ENCODE assay signal across 12 mouse cellular contexts in genomic region chr1:75502945-75503650, GRCm38 (mm10). TPM values are rescaled to one million over a fixed set of nuclear protein-coding genes. Genes with fewer than 3 reads are reported as not detected.
A peak's percentile ranks its signal among the peaks of the same experiment; 100 is the strongest.
DNase-seq lines count a peak whose midpoint lies in the region; ATAC-seq and TF ChIP-seq lines count a peak whose summit lies in the region.
"Had no signal": no experiment of that assay in that cellular context is flagged by ENCODE, and none has a peak within 500 bp of the region (broad histone marks: within the 10 kb centered on the region; RNA-seq: fewer than 3 reads in every experiment).

No protein-coding gene starts in this region.

- no peak for ATAC-seq in heart, postnatal 0 days (ENCODE audit: insufficient read depth, low read depth)
- ATAC-seq in neural tube, embryonic 12.5 days (ENCODE audit: low FRiP score, low read depth) = no peak
- no peak for ATAC-seq in neural tube, embryonic 15.5 days (ENCODE audit: low FRiP score)
- ATAC-seq: liver, postnatal 0 days had no signal

- peak; percentile 41 for DNase-seq in cerebellum, adult 11-12 months
- no peak for DNase-seq in cerebellum, postnatal 4 days (ENCODE audit: low spot score in 2 of 2)
- no peak for DNase-seq in heart, postnatal 0 days (ENCODE audit: low spot score)
- DNase-seq in heart, postnatal 25 days (ENCODE audit: low spot score) = no peak
- DNase-seq in left cerebral cortex, adult 2 months (ENCODE audit: extremely low spot score in 1 of 2, low spot score in 2 of 2) = no peak
- no peak for DNase-seq in kidney, postnatal 10 days
- DNase-seq: adrenal gland, adult 8-10 months; cerebellum, postnatal 14 days; kidney, adult 8-10 months; liver, postnatal 0 days had no signal

- H3K9me3 ChIP-seq in heart, postnatal 0 days (replicated peaks; ENCODE audit: control insufficient read depth, low read length) = no peaks in the 10 kb centered on the region
- no peaks in the 10 kb centered on the region for H3K9me3 ChIP-seq in neural tube, embryonic 12.5 days
- H3K9me3 ChIP-seq in neural tube, embryonic 15.5 days (replicated peaks) = no peaks in the 10 kb centered on the region

- no peak for TF ChIP-seq CTCF in heart, postnatal 0 days (IDR thresholded peaks at IDR 0.05; ENCODE audit: low read depth)
- no peak for TF ChIP-seq CTCF in left cerebral cortex, adult 2 months (IDR thresholded peaks at IDR 0.05)

- intact Hi-C loops in heart, postnatal 25 days (cut with DNase I) = no loop called here
- intact Hi-C loops in left cerebral cortex, adult 2 months (cut with DNase I) = no loop called here

- H3K27me3 ChIP-seq in heart, postnatal 0 days (ENCODE audit: control insufficient read depth, insufficient read depth, low read length) = no peaks in the 10 kb centered on the region
- peaks cover 18% of the 10 kb centered on the region for H3K27me3 ChIP-seq in neural tube, embryonic 12.5 days (replicated peaks)
- H3K27me3 ChIP-seq in neural tube, embryonic 15.5 days (replicated peaks) = no peaks in the 10 kb centered on the region

- 74% methylated on average over 25 of the region's 25 CpGs for WGBS in heart, postnatal 0 days
- 86% methylated on average over 25 of the region's 25 CpGs for WGBS in neural tube, embryonic 12.5 days
- WGBS in neural tube, embryonic 15.5 days = 88% methylated on average over 24 of the region's 25 CpGs

- H3K36me3 ChIP-seq in heart, postnatal 0 days (replicated peaks; ENCODE audit: control insufficient read depth, insufficient read depth, low read length) = peaks cover 52% of the 10 kb centered on the region
- H3K36me3 ChIP-seq in neural tube, embryonic 12.5 days = peaks cover 30% of the 10 kb centered on the region
- peaks cover 41% of the 10 kb centered on the region for H3K36me3 ChIP-seq in neural tube, embryonic 15.5 days

- peak overlapping the region; percentile 90 for H3K4me2 ChIP-seq in heart, postnatal 0 days (ENCODE audit: low read depth, low read length)
- H3K4me2 ChIP-seq in neural tube, embryonic 12.5 days (replicated peaks) = peak overlapping the region; percentile 4; the same call in 1 of the 2 replicates
- H3K4me2 ChIP-seq in neural tube, embryonic 15.5 days = no peak overlapping the region

- no peak overlapping the region; the same call in 1 of the 2 replicates for H3K9ac ChIP-seq in heart, postnatal 0 days (replicated peaks; ENCODE audit: low read depth, low read length)
- no peak overlapping the region for H3K9ac ChIP-seq in neural tube, embryonic 12.5 days
- H3K9ac ChIP-seq in neural tube, embryonic 15.5 days (replicated peaks) = no peak overlapping the region
- H3K9ac ChIP-seq: liver, postnatal 0 days had no signal

- H3K4me3 ChIP-seq in heart, postnatal 0 days (ENCODE audit: low read depth, low read length) = peak overlapping the region; percentile 82; the same call in 1 of the 2 replicates
- no peak overlapping the region for H3K4me3 ChIP-seq in neural tube, embryonic 12.5 days
- H3K4me3 ChIP-seq in neural tube, embryonic 15.5 days (replicated peaks) = no peak overlapping the region
- H3K4me3 ChIP-seq in left cerebral cortex, adult 2 months = no peak overlapping the region

- no peak for TF ChIP-seq EP300 in heart, postnatal 0 days (IDR thresholded peaks at IDR 0.05; ENCODE audit: low read depth)

- H3K27ac ChIP-seq in heart, postnatal 0 days (ENCODE audit: low read depth) = no peak overlapping the region
- H3K27ac ChIP-seq in neural tube, embryonic 12.5 days = no peak overlapping the region
- H3K27ac ChIP-seq in neural tube, embryonic 15.5 days (replicated peaks) = no peak overlapping the region
- H3K27ac ChIP-seq in left cerebral cortex, adult 2 months = no peak overlapping the region

- H3K4me1 ChIP-seq in heart, postnatal 0 days (ENCODE audit: control insufficient read depth, insufficient read depth) = peaks cover 32% of the 10 kb centered on the region
- peaks cover 21% of the 10 kb centered on the region for H3K4me1 ChIP-seq in neural tube, embryonic 12.5 days
- peaks cover 37% of the 10 kb centered on the region for H3K4me1 ChIP-seq in neural tube, embryonic 15.5 days

RNA-seq across cellular contexts. Expression of gene Obsl1, which starts 3.2 kb away (rescaled TPM):
- total RNA-seq in heart, postnatal 0 days (2014; rRNA removed; ENCODE audit: low replicate concordance) = 293 and 367 TPM in 2 replicates
- polyA plus RNA-seq in heart, postnatal 0 days (2015; fragmentation: Nextera tagmentation; extraction: Ambion mirVana) = 45.8 and 46.8 TPM in 2 replicates
- total RNA-seq in heart, postnatal 25 days (2021) = 100 to 1,000 TPM; 147 to 150 TPM
- polyA plus RNA-seq in neural tube, embryonic 12.5 days (2016; fragmentation: Nextera tagmentation; extraction: Ambion mirVana) = 49.0 and 50.6 TPM in 2 replicates
- polyA plus RNA-seq in neural tube, embryonic 15.5 days (2015; fragmentation: Nextera tagmentation; extraction: Ambion mirVana) = 33.1 and 37.6 TPM in 2 replicates
- 10 to 100 TPM; 29.3 to 29.8 TPM for total RNA-seq in left cerebral cortex, adult 2 months (2021)

RNA-seq across cellular contexts. Expression of gene Inha, which starts 3.8 kb away (rescaled TPM):
- 5.7 and 8.2 TPM in 2 replicates for total RNA-seq in heart, postnatal 0 days (2014; rRNA removed; ENCODE audit: low replicate concordance)
- polyA plus RNA-seq in heart, postnatal 0 days (2015; fragmentation: Nextera tagmentation; extraction: Ambion mirVana) = 6.4 and 7.3 TPM in 2 replicates
- 1 to 10 TPM; 4.8 to 5.0 TPM for total RNA-seq in heart, postnatal 25 days (2021)
- 7.3 and 10.0 TPM in 2 replicates for polyA plus RNA-seq in neural tube, embryonic 12.5 days (2016; fragmentation: Nextera tagmentation; extraction: Ambion mirVana)
- 18.1 and 23.5 TPM in 2 replicates for polyA plus RNA-seq in neural tube, embryonic 15.5 days (2015; fragmentation: Nextera tagmentation; extraction: Ambion mirVana)
- 10 to 100 TPM; 24.8 to 30.1 TPM for total RNA-seq in left cerebral cortex, adult 2 months (2021)

RNA-seq across cellular contexts. Expression of gene Stk11ip, which starts 18.2 kb away (rescaled TPM):
- 16.4 and 18.4 TPM in 2 replicates for total RNA-seq in heart, postnatal 0 days (2014; rRNA removed; ENCODE audit: low replicate concordance)
- polyA plus RNA-seq in heart, postnatal 0 days (2015; fragmentation: Nextera tagmentation; extraction: Ambion mirVana) = 7.3 and 8.3 TPM in 2 replicates
- total RNA-seq in heart, postnatal 25 days (2021) = 1 to 10 TPM; 8.9 to 9.2 TPM
- polyA plus RNA-seq in neural tube, embryonic 12.5 days (2016; fragmentation: Nextera tagmentation; extraction: Ambion mirVana) = 24.8 and 27.1 TPM in 2 replicates
- polyA plus RNA-seq in neural tube, embryonic 15.5 days (2015; fragmentation: Nextera tagmentation; extraction: Ambion mirVana) = 20.0 and 21.2 TPM in 2 replicates
- 10 to 100 TPM; 34.3 to 35.8 TPM for total RNA-seq in left cerebral cortex, adult 2 months (2021)

RNA-seq across cellular contexts. Expression of gene Tmem198, which starts 23.8 kb away (rescaled TPM):
- total RNA-seq in heart, postnatal 0 days (2014; rRNA removed; ENCODE audit: low replicate concordance) = not detected in 2 replicates
- polyA plus RNA-seq in heart, postnatal 0 days (2015; fragmentation: Nextera tagmentation; extraction: Ambion mirVana) = 0.61 and 0.81 TPM in 2 replicates
- total RNA-seq in heart, postnatal 25 days (2021) = under 1 TPM; 0.42 to 0.61 TPM
- polyA plus RNA-seq in neural tube, embryonic 12.5 days (2016; fragmentation: Nextera tagmentation; extraction: Ambion mirVana) = 28.9 and 30.4 TPM in 2 replicates
- polyA plus RNA-seq in neural tube, embryonic 15.5 days (2015; fragmentation: Nextera tagmentation; extraction: Ambion mirVana) = 40.2 and 50.7 TPM in 2 replicates
- 100 to 1,000 TPM; 110 to 112 TPM for total RNA-seq in left cerebral cortex, adult 2 months (2021)
- polyA plus RNA-seq: liver, postnatal 0 days had no signal

RNA-seq across cellular contexts. Expression of gene Chpf, which starts 24.0 kb away (rescaled TPM):
- 47.7 and 53.3 TPM in 2 replicates for total RNA-seq in heart, postnatal 0 days (2014; rRNA removed; ENCODE audit: low replicate concordance)
- polyA plus RNA-seq in heart, postnatal 0 days (2015; fragmentation: Nextera tagmentation; extraction: Ambion mirVana) = 19.1 and 19.3 TPM in 2 replicates
- total RNA-seq in heart, postnatal 25 days (2021) = 10 to 100 TPM; 26.4 to 28.2 TPM
- 43.6 and 43.7 TPM in 2 replicates for polyA plus RNA-seq in neural tube, embryonic 12.5 days (2016; fragmentation: Nextera tagmentation; extraction: Ambion mirVana)
- 48.3 and 51.7 TPM in 2 replicates for polyA plus RNA-seq in neural tube, embryonic 15.5 days (2015; fragmentation: Nextera tagmentation; extraction: Ambion mirVana)
- total RNA-seq in left cerebral cortex, adult 2 months (2021) = 10 to 100 TPM; 80.5 to 87.3 TPM
